In genomic region chrX:47760212-47760611, GRCm38 (mm10) we compare ENCODE assay signal across 14 mouse cellular contexts.
DNase-seq lines count a peak whose midpoint lies in the region.
"Had no signal": no experiment of that assay in that cellular context is flagged by ENCODE, and none has a peak within 500 bp of the region (broad histone marks: within the 10 kb centered on the region; RNA-seq: fewer than 3 reads in every experiment).

No protein-coding gene starts in this region.

- DNase-seq in right cerebral cortex, adult 18-20 months = peak; percentile 4
- no peak for DNase-seq in right cerebral cortex, postnatal 25 days
- DNase-seq in NIH3T3 (ENCODE audit: low read depth) = peak; percentile 65
- DNase-seq in mesoderm, embryonic 11.5 days (ENCODE audit: low read depth, low spot score) = peak; percentile 1
- DNase-seq in thymus, postnatal 25 days = no peak
- no peak for DNase-seq in embryo, embryonic 10.5 days (ENCODE audit: low spot score)
- no peak for DNase-seq in lung, postnatal 10 days
- DNase-seq: adrenal gland, postnatal 14 days; cerebellum, adult 2 months; cerebellum, postnatal 10 days; forebrain, postnatal 0 days; gastrocnemius, postnatal 36 days; heart, adult 11 months; heart, postnatal 36 days had no signal

Comparison
In these comparisons a context has a peak if more than half of its experiments do, and no peak if none do; other contexts are left out.
1. DNase-seq: peak in right cerebral cortex, adult 18-20 months (single experiment), NIH3T3 (single experiment) and mesoderm, embryonic 11.5 days (single experiment); none in right cerebral cortex, postnatal 25 days (single experiment), thymus, postnatal 25 days (single experiment), embryo, embryonic 10.5 days (single experiment) and lung, postnatal 10 days (single experiment).